Mouse (Mus musculus): Measurements from ENCODE around the gene Etnk1.

GRCm38 (mm10) chr6:143228696-143229095 is 61.7 kb downstream of the Etnk1 start:
- TF ChIP-seq CTCF (IDR thresholded peaks at IDR 0.05; ENCODE audit: insufficient read depth, low read length) (no peak), POLR2A (IDR thresholded peaks at IDR 0.05; ENCODE audit: borderline replicate concordance, extremely low read depth, low read depth, low read length) (no peak)
